Mouse (Mus musculus) cerebellum, adult 8-10 months (tissue): ENCODE measurements at regions not wholly inside any gene's neighbourhood (a gene's known extent, or its start where the extent isn't known, plus 50 kb on each side); places are given as distances from the start of the nearest gene placed in this dataset.

ENCODE experiments used
- DNase-seq: peaks from one replicate; pipeline ENCODE4 v3.0.0; 2022

DNA sequence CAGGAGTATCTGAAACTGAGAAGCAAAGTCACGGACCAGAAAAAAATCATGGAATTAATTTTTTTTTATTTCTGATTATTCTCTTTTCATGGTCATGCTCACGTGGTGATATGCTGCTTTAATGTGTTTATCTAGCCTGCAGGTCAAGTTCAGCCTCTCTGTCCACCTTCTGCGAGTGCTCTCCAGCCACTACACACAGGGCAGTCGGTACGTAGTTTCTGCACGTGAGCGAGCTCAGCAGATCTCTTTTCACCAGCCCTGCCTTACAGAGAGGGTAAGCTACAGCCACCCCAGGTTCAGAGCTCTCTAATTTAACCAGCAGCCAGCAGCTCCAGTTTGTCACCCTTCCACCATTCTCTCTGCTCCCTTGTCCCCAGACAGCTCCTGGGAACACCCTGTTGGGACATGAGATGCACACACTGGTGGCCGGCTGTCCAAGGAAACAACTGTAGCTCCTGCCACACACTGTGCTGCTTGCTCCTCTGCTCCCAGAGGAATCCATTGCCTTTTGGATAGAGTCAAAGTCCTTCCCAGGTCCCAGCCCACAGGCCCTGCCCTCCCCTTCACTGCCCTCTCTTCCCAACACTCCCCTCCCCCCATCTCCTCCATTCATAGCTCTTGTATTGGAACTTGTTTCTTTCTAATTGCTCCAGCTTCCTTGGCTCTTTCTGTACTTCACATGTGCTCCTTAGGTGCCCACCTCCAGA, 97.7 kb upstream of the Sall1 start:
- no peak for DNase-seq

- no peak for DNase-seq
Measured at GRCm38 (mm10) chr8:89139876-89140275, 95.9 kb upstream of the Sall1 start.

GRCm38 (mm10) chr8:89138416-89139125, 94.6 kb upstream of the Sall1 start:
- DNase-seq, result no peak

GRCm38 (mm10) chr8:89134581-89135484, 90.9 kb upstream of the Sall1 start:
- DNase-seq, result no peak

- DNase-seq, result no peak
Measured at GRCm38 (mm10) chr8:89134058-89134457, 90.1 kb upstream of the Sall1 start.

DNA sequence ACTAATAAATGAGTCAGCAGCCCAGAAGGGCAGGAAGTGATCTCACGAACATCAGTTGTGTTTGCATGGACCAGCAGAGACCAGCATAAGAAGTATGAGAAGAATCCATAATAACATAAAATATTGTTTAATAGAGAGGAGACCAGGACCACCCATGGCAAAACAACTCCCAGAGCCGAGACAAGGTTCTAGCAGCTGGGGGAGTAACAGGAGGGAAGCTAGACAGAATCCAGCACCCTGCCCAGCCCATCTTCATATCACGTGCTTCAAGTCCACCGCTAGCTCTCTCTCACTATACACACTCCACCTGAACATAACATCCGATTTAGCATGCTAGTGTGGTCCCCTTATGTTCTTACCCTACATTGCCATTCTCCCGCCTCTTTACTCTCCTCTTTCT, 77.1 kb upstream of the Sall1 start:
- DNase-seq, result no peak

DNA sequence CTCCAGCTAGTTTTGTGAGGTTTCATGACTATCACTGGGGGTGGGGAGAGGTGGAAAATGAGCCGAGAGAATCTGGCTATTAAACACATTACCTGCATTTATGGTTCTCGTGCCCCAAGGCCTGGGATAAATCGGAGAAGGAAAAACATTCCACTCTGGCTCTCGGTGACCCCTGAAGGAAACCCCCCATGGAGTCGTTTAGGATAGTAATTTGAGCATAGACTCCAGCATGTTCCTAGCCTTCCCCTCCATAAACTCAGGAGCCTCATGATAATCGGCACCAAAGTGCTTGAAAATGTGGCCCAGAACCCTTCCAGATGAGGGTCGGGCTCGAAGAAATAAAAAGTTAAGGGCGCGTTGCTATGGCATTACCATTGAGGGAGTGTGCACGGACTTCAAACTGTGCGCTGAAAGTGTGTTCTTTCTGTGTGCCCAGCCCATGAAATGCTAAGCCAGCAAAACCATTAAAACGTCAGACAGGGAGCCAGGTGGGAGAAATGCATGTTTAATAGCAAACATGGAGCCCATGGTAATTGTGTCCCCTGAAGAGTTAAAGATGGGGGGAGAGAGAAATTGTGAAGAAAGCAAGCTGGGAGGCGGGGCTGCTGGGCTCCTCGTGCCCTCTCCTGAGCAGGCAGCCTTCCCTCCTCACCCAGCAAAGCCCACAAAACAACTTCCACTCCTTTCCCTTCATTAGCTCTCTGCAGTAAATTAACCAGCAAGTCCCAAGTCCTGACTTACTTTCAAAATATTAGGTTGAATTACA, 64.1 kb upstream of the Sall1 start:
- no peak for DNase-seq

- no peak for DNase-seq
Measured at GRCm38 (mm10) chr8:89106346-89106745, 62.4 kb upstream of the Sall1 start.

GRCm38 (mm10) chr8:89097396-89097795, 53.4 kb upstream of the Sall1 start:
- DNase-seq, result no peak
